Mouse (Mus musculus) midbrain, embryonic 14.5 days (tissue): ENCODE results near the gene Cwc25. TPM values are rescaled to one million over a fixed set of nuclear protein-coding genes. Genes with fewer than 3 reads are reported as not detected.

Source experiments
- ATAC-seq: fragments of 200-750 bp; cut with Nextera tagmentation; 2 replicates; pipeline ENCODE4 v1.8.0; 2017; ENCODE audit warnings: moderate number of reproducible peaks, moderate library complexity; ENCODE audit not compliant: low FRiP score, low TSS enrichment
- DNase-seq: peaks from one replicate; pipeline ENCODE4 v3.0.0-alpha.2; 2015
- H3K27ac ChIP-seq: fragments of 300-500 bp; sonication (generic); replicated peaks from 2 replicates; pipeline ENCODE4 v1.5.1; 2014; ENCODE audit warnings: mild to moderate bottlenecking, low read depth, low read length, moderate library complexity
- H3K27me3 ChIP-seq: fragments of 300-500 bp; sonication (generic); 2 replicates; pipeline ENCODE4 v1.6.1; 2014; ENCODE audit warnings: low read length, control low read depth, mixed read lengths; ENCODE audit not compliant: control insufficient read depth, insufficient read depth
- H3K36me3 ChIP-seq: fragments of 300-500 bp; sonication (generic); 2 replicates; pipeline ENCODE4 v1.6.1; 2014; ENCODE audit warnings: low read length, control low read depth; ENCODE audit not compliant: control insufficient read depth, insufficient read depth
- H3K4me1 ChIP-seq: fragments of 300-500 bp; sonication (generic); 2 replicates; pipeline ENCODE4 v1.6.1; 2014; ENCODE audit warnings: mild to moderate bottlenecking, antibody characterized with exemption, low read length, control low read depth; ENCODE audit not compliant: control insufficient read depth, insufficient read depth
- H3K4me2 ChIP-seq: fragments of 300-500 bp; sonication (generic); 2 replicates; pipeline ENCODE4 v1.6.1; 2014; ENCODE audit warnings: mild to moderate bottlenecking, low read length, moderate library complexity
- H3K4me3 ChIP-seq: fragments of 300-500 bp; sonication (generic); replicated peaks from 2 replicates; pipeline ENCODE4 v1.5.1; 2014; ENCODE audit warnings: low read depth, low read length
- H3K9ac ChIP-seq: fragments of 300-500 bp; sonication (generic); replicated peaks from 2 replicates; pipeline ENCODE4 v1.6.1; 2014; ENCODE audit warnings: mild to moderate bottlenecking, low read length, moderate library complexity
- H3K9me3 ChIP-seq: fragments of 300-500 bp; sonication (generic); 2 replicates; pipeline ENCODE4 v1.6.1; 2016; ENCODE audit warnings: low read length, control low read depth, mixed read lengths; ENCODE audit not compliant: control insufficient read depth
- WGBS: fragments of 180-500 bp; shearing (Covaris S2); extraction: QIAGEN DNeasy Blood & Tissue Kit; methylation state at CpG from one replicate; pipeline ENCODE4 v1.1.7; 2014; 5-methylcytosine and 5-hydroxymethylcytosine counted together
- polyA plus RNA-seq: library from polyadenylated mRNA; unstranded; fragments of >200 nt; fragmentation: Nextera tagmentation; extraction: Ambion mirVana; gene quantifications from 2 replicates; pipeline ENCODE4 v1.2.1, GENCODE M21; 2014

Cwc25 gene
- polyA plus RNA-seq, 1 experiment from 2014 or later, result 13.2 TPM

DNA sequence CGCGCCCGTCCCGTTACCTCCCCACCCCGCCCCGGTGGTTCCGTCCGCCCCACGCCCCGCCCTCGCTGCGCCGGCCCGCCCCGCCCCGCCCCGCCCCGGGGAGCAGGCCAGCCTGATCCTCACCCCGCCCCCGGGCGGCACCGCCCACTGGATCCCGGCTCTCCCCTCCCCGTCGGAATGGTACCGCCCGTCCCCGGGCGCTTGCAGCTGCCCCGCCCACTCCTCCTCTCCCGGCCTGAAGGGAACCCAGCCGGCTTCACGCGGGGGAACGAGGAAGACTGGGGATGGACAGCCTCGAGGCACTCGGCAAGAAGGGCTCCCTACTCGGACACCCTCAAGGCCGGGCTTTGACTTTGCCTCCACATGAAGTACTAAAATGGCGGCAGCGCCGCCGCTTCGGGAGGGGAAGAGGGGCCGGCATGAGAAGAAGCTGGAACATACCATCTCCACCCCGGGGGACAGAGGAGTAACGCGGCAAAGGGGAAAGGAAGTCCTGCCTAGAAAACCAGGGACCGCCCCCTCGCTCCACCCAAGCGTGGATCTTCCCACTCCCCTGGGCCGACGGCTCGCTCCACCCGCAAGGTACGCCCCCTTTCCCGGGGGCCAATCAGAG is 21.5 kb downstream of the Cwc25 start:
- Histone ChIP-seq H3K4me2 (peak overlapping the region; percentile 63), H3K9ac (peak overlapping the region; percentile 83), H3K4me1 (peaks cover 18% of the 10 kb centered on the region), H3K27ac (peak overlapping the region; percentile 98), H3K27me3 (no peaks in the 10 kb centered on the region), H3K9me3 (no peaks in the 10 kb centered on the region), H3K4me3 (peak overlapping the region; percentile 76), H3K36me3 (peaks cover 39% of the 10 kb centered on the region)
- ATAC-seq (peak; percentile 96), DNase-seq (peak; percentile 99)
- WGBS, result 2% methylated on average over 55 of the region's 57 CpGs

- H3K36me3 ChIP-seq, result peaks cover 33% of the 10 kb centered on the region
- ATAC-seq (peak; percentile 58), DNase-seq (no peak)
- H3K27ac ChIP-seq, result peak within 1 kb of the TSS; percentile 98
- peak within 1 kb of the TSS; percentile 63 for H3K4me2 ChIP-seq
- H3K9ac ChIP-seq, result peak within 1 kb of the TSS; percentile 83
- peaks cover 18% of the 10 kb centered on the region for H3K4me1 ChIP-seq
- H3K4me3 ChIP-seq, result peak within 1 kb of the TSS; percentile 76
- H3K9me3 ChIP-seq, result no peaks in the 10 kb centered on the region
- WGBS, result under 1% methylated on average over 56 of the region's 63 CpGs
- no peaks in the 10 kb centered on the region for H3K27me3 ChIP-seq
Observed at GRCm38 (mm10) chr11:97744063-97744717, 22.2 kb downstream of the Cwc25 start, which contains the start of gene Pip4k2b. Pip4k2b (minus strand) TSS chr11:97744704.

- H3K9ac ChIP-seq, result peak overlapping the region; percentile 83
- H3K27me3 ChIP-seq, result no peaks in the 10 kb centered on the region
- H3K4me1 ChIP-seq, result peaks cover 18% of the 10 kb centered on the region
- H3K36me3 ChIP-seq, result peaks cover 25% of the 10 kb centered on the region
- no peak overlapping the region for H3K27ac ChIP-seq
- DNase-seq (peak; percentile 11), ATAC-seq (no peak)
- H3K9me3 ChIP-seq, result no peaks in the 10 kb centered on the region
- 42% methylated on average over 9 of the region's 9 CpGs for WGBS
- peak overlapping the region; percentile 76 for H3K4me3 ChIP-seq
- H3K4me2 ChIP-seq, result peak overlapping the region; percentile 63
Observed at GRCm38 (mm10) chr11:97743423-97743822, 22.9 kb downstream of the Cwc25 start.

GRCm38 (mm10) chr11:97742591-97742990 is 23.8 kb downstream of the Cwc25 start:
- Histone ChIP-seq H3K27ac (no peak overlapping the region), H3K4me2 (peak overlapping the region; percentile 63), H3K27me3 (no peaks in the 10 kb centered on the region), H3K4me3 (peak overlapping the region; percentile 76), H3K36me3 (peaks cover 17% of the 10 kb centered on the region), H3K4me1 (peaks cover 18% of the 10 kb centered on the region), H3K9ac (peak overlapping the region; percentile 83; the same call in 1 of the 2 replicates), H3K9me3 (no peaks in the 10 kb centered on the region)
- 64% methylated on average over 9 of the region's 9 CpGs for WGBS
- no peak for ATAC-seq
- no peak for DNase-seq

- Histone ChIP-seq H3K27ac (no peak overlapping the region), H3K4me2 (peak overlapping the region; percentile 63), H3K9me3 (no peaks in the 10 kb centered on the region), H3K4me1 (peaks cover 18% of the 10 kb centered on the region), H3K27me3 (no peaks in the 10 kb centered on the region), H3K36me3 (peaks cover 13% of the 10 kb centered on the region), H3K9ac (no peak overlapping the region), H3K4me3 (peak overlapping the region; percentile 76; the same call in 1 of the 2 replicates)
- ATAC-seq (no peak), DNase-seq (no peak)
- whole genome bisulfite sequencing, result 98% methylated on average over 5 of the region's 5 CpGs
Observed at GRCm38 (mm10) chr11:97742157-97742556, 24.2 kb downstream of the Cwc25 start.

DNA sequence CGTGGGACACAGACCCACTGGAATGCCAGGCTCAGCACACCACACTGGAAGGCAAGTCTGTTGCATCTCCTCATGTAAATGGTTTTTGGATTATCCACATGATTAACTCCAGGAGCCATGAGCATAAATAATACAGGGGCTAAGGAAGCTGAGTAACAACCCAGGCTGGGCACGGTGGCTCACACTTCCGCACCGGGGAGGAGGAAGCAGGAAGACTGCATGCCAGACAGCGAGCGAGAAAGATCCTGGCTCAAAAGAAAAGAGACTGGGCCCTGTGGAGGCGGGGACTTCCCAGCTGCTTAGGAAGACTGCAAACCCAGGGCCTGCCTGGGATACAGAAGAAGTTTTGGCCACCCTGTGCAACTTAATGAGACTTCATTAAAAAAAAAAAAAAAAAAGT is 26.2 kb downstream of the Cwc25 start:
- Histone ChIP-seq H3K4me1 (peaks cover 18% of the 10 kb centered on the region), H3K27me3 (no peaks in the 10 kb centered on the region), H3K9ac (no peak overlapping the region), H3K27ac (no peak overlapping the region), H3K9me3 (no peaks in the 10 kb centered on the region), H3K4me2 (no peak overlapping the region), H3K4me3 (no peak overlapping the region), H3K36me3 (no peaks in the 10 kb centered on the region)
- no peak for DNase-seq
- no peak for ATAC-seq
- WGBS, result 39% methylated on average over 7 of the region's 7 CpGs

DNA sequence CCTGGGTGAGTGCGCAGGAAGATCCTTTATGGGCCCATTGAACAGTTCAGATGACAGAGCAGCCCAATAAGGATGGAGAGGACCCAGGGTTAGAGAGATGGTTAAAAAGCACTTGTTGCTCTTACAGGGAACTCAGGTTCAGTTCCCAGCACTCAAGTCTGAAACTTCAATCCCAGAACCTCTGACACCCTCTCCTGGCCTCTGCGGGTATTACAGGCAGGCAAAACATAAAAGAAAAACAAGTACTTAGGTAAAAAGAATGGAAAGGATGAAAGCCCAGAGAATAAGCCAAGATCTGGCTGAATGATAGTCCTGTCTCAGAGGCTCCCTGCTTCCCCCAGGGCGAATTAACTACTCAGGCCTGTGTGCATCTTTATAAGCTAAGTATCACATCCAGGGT is 27.2 kb downstream of the Cwc25 start:
- no peaks in the 10 kb centered on the region for H3K27me3 ChIP-seq
- WGBS, result 94% methylated on average over 3 of the region's 3 CpGs
- no peak for ATAC-seq

DNA sequence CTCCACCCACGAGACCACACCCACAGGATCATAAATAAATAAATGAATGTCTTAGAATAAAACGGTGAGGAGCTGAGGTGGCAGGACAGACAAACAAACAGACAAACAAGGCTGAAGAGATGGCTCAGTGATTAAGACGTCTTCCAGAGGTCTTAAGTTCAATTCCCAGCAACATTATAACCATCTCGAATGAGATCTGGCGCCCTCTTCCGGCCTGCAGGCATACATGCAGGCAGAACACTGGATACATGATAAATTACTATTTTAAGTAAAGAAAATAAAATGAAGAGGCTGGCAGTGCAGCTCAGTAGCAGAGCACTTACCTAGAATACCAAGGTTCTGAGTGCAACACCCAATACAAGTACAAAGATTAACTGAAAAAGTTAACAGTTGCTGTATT is 27.7 kb downstream of the Cwc25 start:
- H3K9ac ChIP-seq, result no peak overlapping the region
- WGBS, result 66% methylated on average over 6 of the region's 6 CpGs

More for the DNA sequence above, 27.2 kb downstream of the Cwc25 start:
- H3K9ac ChIP-seq, result no peak overlapping the region
- no peak for DNase-seq
- peaks cover 18% of the 10 kb centered on the region for H3K4me1 ChIP-seq
- H3K27ac ChIP-seq, result no peak overlapping the region
- H3K9me3 ChIP-seq, result no peaks in the 10 kb centered on the region
- H3K4me3 ChIP-seq, result no peak overlapping the region
- H3K36me3 ChIP-seq, result no peaks in the 10 kb centered on the region
- no peak overlapping the region for H3K4me2 ChIP-seq

DNA sequence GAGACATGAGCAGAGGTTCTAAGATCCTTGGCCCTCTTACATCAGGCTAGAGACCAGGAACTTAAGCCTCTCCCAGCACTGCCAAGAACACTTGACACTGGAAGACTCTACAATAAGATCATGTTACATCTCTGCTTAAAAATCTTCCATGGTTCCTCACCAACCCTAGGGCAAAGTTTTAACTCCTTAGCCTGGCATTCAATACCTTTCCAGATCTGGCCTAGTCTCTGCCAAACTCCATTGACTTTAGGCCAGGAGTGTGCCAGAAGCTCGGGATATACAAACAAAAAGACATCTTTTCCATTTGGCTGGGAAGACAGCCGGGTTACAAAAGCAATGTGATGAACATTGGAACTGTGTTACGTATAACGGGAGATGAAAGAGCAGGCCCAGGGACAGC is 28.8 kb downstream of the Cwc25 start:
- no peak overlapping the region for H3K4me3 ChIP-seq
- DNase-seq, result no peak
- H3K27me3 ChIP-seq, result no peaks in the 10 kb centered on the region
- WGBS, result 81% methylated on average over 4 of the region's 4 CpGs
- H3K4me2 ChIP-seq, result no peak overlapping the region
- ATAC-seq, result no peak
- no peak overlapping the region for H3K27ac ChIP-seq
- no peaks in the 10 kb centered on the region for H3K9me3 ChIP-seq
- peaks cover 7% of the 10 kb centered on the region for H3K4me1 ChIP-seq
- no peak overlapping the region for H3K9ac ChIP-seq
- H3K36me3 ChIP-seq, result no peaks in the 10 kb centered on the region

More for the DNA sequence above, 27.7 kb downstream of the Cwc25 start:
- no peak overlapping the region for H3K4me3 ChIP-seq
- peaks cover 18% of the 10 kb centered on the region for H3K4me1 ChIP-seq
- no peaks in the 10 kb centered on the region for H3K9me3 ChIP-seq
- H3K36me3 ChIP-seq, result no peaks in the 10 kb centered on the region
- H3K4me2 ChIP-seq, result no peak overlapping the region
- no peak overlapping the region for H3K27ac ChIP-seq
- ATAC-seq (no peak), DNase-seq (peak; percentile 26)
- H3K27me3 ChIP-seq, result no peaks in the 10 kb centered on the region
